Mouse (Mus musculus) olfactory bulb, adult 2 months (tissue): ENCODE measurements around the gene Gm11172.

Experiments
- CTCF ChIP-seq: fragments of 200-500 bp; IDR thresholded peaks from 2 replicates; pipeline ENCODE4 v1.5.1; 2012; ENCODE audit warnings: low read depth, mild to moderate bottlenecking, low read length, moderate library complexity; ENCODE audit not compliant: insufficient read depth
- POLR2A ChIP-seq: fragments of 200-500 bp; IDR thresholded peaks from 2 replicates; pipeline ENCODE4 v1.6.1; 2012; ENCODE audit warnings: mild to moderate bottlenecking, low read depth, low read length, moderate library complexity; ENCODE audit not compliant: insufficient read depth

GRCm38 (mm10) chr16:10788271-10788670 lies 24.4 kb upstream of the Gm11172 start, which contains the start of gene Tnp2:
- TF ChIP-seq POLR2A (no peak), CTCF (no peak)
